Mouse (Mus musculus): ENCODE results near the gene Nup107. TPM values are rescaled to one million over a fixed set of nuclear protein-coding genes. Genes with fewer than 3 reads are reported as not detected.
"Not testable (repeated sequence)": the region's sequence is repeated elsewhere in the genome, so short reads cannot be mapped to it uniquely, and the experiment has no call there.

Gene Nup107
- polyA plus RNA-seq, 1 experiment from 2014 or later = 95.1 TPM

GRCm38 (mm10) chr10:117724804-117725361, 67.6 kb downstream of the Nup107 start:
- Histone ChIP-seq H3K4me2 (no peak overlapping the region), H3K9me3 (ENCODE audit: control insufficient read depth, low read length) (no peaks in the 10 kb centered on the region), H3K27me3 (ENCODE audit: control insufficient read depth, insufficient read depth, low read length) (no peaks in the 10 kb centered on the region), H3K9ac (ENCODE audit: low read length) (no peak overlapping the region), H3K4me1 (ENCODE audit: control insufficient read depth, insufficient read depth, low read length) (no peaks in the 10 kb centered on the region), H3K4me3 (ENCODE audit: low read depth, low read length) (no peak overlapping the region), H3K27ac (ENCODE audit: low read depth, low read length) (no peak overlapping the region), H3K36me3 (ENCODE audit: control insufficient read depth, insufficient read depth, low read length) (no peaks in the 10 kb centered on the region)
- WGBS = 91% methylated on average over 3 of the region's 3 CpGs
- DNase-seq (ENCODE audit: low spot score, missing footprints) = no peak
- ATAC-seq (ENCODE audit: low FRiP score) = no peak

DNA sequence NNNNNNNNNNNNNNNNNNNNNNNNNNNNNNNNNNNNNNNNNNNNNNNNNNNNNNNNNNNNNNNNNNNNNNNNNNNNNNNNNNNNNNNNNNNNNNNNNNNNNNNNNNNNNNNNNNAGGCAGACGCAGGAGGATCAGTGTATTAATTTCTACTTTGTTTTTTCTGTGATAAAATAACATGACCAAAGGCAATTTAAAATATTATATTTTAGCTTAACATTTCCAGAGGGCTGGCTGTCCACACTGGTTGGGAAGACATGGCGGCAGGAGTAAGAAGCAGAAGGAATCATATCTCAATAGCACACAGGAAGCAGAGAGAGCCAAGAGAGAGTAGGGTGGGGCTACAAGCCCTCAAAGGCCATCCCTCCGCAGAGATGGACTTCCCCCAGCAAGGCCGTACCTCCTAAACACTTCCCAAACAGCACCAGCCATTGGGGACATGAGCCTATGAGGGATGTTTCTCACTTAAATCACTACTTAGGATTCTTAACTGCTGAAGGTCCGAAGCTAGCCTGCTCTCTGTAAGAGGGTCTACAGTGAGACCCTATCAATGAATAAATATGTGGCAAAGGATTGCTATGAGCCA, 68.3 kb downstream of the Nup107 start:
- no peak for ATAC-seq (ENCODE audit: low FRiP score)
- no peak overlapping the region for H3K4me3 ChIP-seq (ENCODE audit: low read depth, low read length)
- no peak overlapping the region for H3K4me2 ChIP-seq

GRCm38 (mm10) chr10:117718161-117719119, 74.1 kb downstream of the Nup107 start:
- H3K9ac ChIP-seq (ENCODE audit: low read length) = no peak overlapping the region
- no peak overlapping the region for H3K4me2 ChIP-seq
- H3K4me1 ChIP-seq (ENCODE audit: control insufficient read depth, insufficient read depth, low read length) = no peaks in the 10 kb centered on the region
- H3K36me3 ChIP-seq (ENCODE audit: control insufficient read depth, insufficient read depth, low read length) = no peaks in the 10 kb centered on the region
- no peak overlapping the region for H3K4me3 ChIP-seq (ENCODE audit: low read depth, low read length)
- H3K9me3 ChIP-seq (ENCODE audit: control insufficient read depth, low read length) = no peaks in the 10 kb centered on the region
- ATAC-seq (ENCODE audit: low FRiP score) = no peak
- H3K27ac ChIP-seq (ENCODE audit: low read depth, low read length) = no peak overlapping the region
- 73% methylated on average over 19 of the region's 19 CpGs for WGBS
- DNase-seq (ENCODE audit: low spot score, missing footprints) = no peak
- H3K27me3 ChIP-seq (ENCODE audit: control insufficient read depth, insufficient read depth, low read length) = no peaks in the 10 kb centered on the region

More for the DNA sequence above, 68.3 kb downstream of the Nup107 start:
- Histone ChIP-seq H3K9me3 (ENCODE audit: control insufficient read depth, low read length) (no peaks in the 10 kb centered on the region), H3K27me3 (ENCODE audit: control insufficient read depth, insufficient read depth, low read length) (no peaks in the 10 kb centered on the region), H3K4me1 (ENCODE audit: control insufficient read depth, insufficient read depth, low read length) (no peaks in the 10 kb centered on the region), H3K36me3 (ENCODE audit: control insufficient read depth, insufficient read depth, low read length) (no peaks in the 10 kb centered on the region), H3K27ac (ENCODE audit: low read depth, low read length) (no peak overlapping the region), H3K9ac (ENCODE audit: low read length) (no peak overlapping the region)
- no peak for DNase-seq (ENCODE audit: low spot score, missing footprints)
- 85% methylated on average over 5 of the region's 5 CpGs for WGBS

- Histone ChIP-seq H3K27me3 (ENCODE audit: control insufficient read depth, insufficient read depth, low read length) (no peaks in the 10 kb centered on the region), H3K4me2 (no peak overlapping the region), H3K9me3 (ENCODE audit: control insufficient read depth, low read length) (no peaks in the 10 kb centered on the region), H3K27ac (ENCODE audit: low read depth, low read length) (no peak overlapping the region), H3K9ac (ENCODE audit: low read length) (no peak overlapping the region), H3K36me3 (ENCODE audit: control insufficient read depth, insufficient read depth, low read length) (no peaks in the 10 kb centered on the region), H3K4me3 (ENCODE audit: low read depth, low read length) (no peak overlapping the region), H3K4me1 (ENCODE audit: control insufficient read depth, insufficient read depth, low read length) (no peaks in the 10 kb centered on the region)
- DNase-seq (ENCODE audit: low spot score, missing footprints) = no peak
- ATAC-seq (ENCODE audit: low FRiP score) = no peak
- 22% methylated on average over 4 of the region's 4 CpGs for WGBS
These were observed 74.9 kb downstream of the Nup107 start for GRCm38 (mm10) chr10:117717583-117717982.

DNA sequence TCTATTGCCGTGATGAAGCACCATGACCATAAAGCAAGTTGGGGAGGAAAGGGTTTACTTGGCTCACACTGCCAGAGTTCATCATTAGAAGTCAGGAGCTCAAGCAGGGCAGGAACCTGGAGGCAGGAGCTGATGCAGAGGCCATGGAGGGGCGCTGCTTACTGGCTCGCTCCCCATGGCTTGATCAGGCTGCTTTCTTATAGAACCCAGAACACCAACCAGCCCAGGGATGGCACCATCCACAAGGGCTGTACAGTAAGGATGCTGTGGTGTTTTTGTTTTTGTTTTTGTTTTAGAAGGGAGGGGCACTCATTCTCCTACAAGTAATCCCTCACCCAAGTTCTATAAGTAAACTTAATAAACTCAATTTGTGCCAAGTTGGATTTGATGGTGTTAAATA, 75.8 kb downstream of the Nup107 start:
- no peak overlapping the region for H3K4me3 ChIP-seq (ENCODE audit: low read depth, low read length)
- no peak overlapping the region for H3K27ac ChIP-seq (ENCODE audit: low read depth, low read length)
- no peaks in the 10 kb centered on the region for H3K36me3 ChIP-seq (ENCODE audit: control insufficient read depth, insufficient read depth, low read length)
- H3K9me3 ChIP-seq (ENCODE audit: control insufficient read depth, low read length) = no peaks in the 10 kb centered on the region
- ATAC-seq (ENCODE audit: low FRiP score) = no peak
- no peak overlapping the region for H3K9ac ChIP-seq (ENCODE audit: low read length)
- no peaks in the 10 kb centered on the region for H3K27me3 ChIP-seq (ENCODE audit: control insufficient read depth, insufficient read depth, low read length)
- no peaks in the 10 kb centered on the region for H3K4me1 ChIP-seq (ENCODE audit: control insufficient read depth, insufficient read depth, low read length)
- no peak for DNase-seq (ENCODE audit: low spot score, missing footprints)
- H3K4me2 ChIP-seq = no peak overlapping the region
- WGBS = 86% methylated on average over 3 of the region's 3 CpGs

DNA sequence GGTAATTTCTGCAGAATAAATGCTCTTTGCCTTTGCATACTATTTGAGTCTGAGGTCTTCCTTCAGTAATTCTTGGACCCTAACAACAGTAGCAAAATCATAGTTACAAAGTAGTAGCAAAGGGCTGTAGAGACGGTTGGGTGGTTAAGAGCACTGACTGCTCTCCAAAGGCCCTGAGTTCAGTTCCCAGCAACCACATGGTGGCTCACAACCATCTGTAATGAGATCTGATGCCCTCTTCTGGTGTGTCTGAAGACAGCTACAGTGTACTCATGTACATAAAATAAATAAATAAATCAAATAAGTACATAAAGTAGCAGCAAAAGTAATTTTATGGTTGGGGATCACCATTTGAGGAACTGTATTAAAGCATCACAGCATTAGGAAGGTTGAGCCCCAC, 76.9 kb downstream of the Nup107 start:
- ATAC-seq (ENCODE audit: low FRiP score) = not testable (repeated sequence)

DNA sequence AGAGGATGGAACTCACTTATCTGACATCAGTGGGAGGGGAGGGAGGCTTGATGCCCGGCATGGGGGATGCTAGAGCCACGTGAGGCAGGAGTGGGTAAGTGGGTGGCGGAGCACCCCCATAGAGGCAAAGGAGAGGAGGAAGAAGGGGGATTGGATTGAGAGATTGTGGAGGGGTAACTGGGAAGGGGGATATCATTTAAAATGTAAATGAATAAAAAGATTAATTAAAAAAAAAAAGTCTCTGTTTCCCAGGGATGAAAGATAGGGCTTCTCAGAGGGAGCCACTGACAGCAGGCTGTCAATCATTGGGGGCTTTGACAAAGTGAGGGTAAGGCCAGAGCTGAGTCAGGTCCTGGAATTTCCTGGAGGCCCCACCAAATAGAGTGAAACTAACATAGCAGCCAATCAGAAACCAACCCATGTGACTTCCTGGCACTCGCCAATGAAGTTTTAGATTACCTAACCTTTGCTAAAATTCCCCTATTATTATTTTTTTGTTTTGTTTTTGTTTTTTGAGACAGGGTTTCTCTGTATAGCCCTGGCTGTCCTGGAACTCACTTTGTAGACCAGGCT, 77.5 kb downstream of the Nup107 start:
- Histone ChIP-seq H3K9ac (ENCODE audit: low read length) (no peak overlapping the region), H3K4me1 (ENCODE audit: control insufficient read depth, insufficient read depth, low read length) (peaks cover 3% of the 10 kb centered on the region; the same call in 1 of the 2 replicates), H3K27ac (ENCODE audit: low read depth, low read length) (no peak overlapping the region), H3K36me3 (ENCODE audit: control insufficient read depth, insufficient read depth, low read length) (no peaks in the 10 kb centered on the region), H3K27me3 (ENCODE audit: control insufficient read depth, insufficient read depth, low read length) (no peaks in the 10 kb centered on the region), H3K9me3 (ENCODE audit: control insufficient read depth, low read length) (no peaks in the 10 kb centered on the region), H3K4me3 (ENCODE audit: low read depth, low read length) (no peak overlapping the region), H3K4me2 (no peak overlapping the region)
- ATAC-seq (ENCODE audit: low FRiP score) (no peak), DNase-seq (ENCODE audit: low spot score, missing footprints) (no peak)
- 83% methylated on average over 4 of the region's 4 CpGs for WGBS

More for the DNA sequence above, 76.9 kb downstream of the Nup107 start:
- H3K27ac ChIP-seq (ENCODE audit: low read depth, low read length); H3K4me3 ChIP-seq (ENCODE audit: low read depth, low read length); DNase-seq (ENCODE audit: low spot score, missing footprints); H3K9me3 ChIP-seq (ENCODE audit: control insufficient read depth, low read length); H3K27me3 ChIP-seq (ENCODE audit: control insufficient read depth, insufficient read depth, low read length); H3K4me2 ChIP-seq; H3K4me1 ChIP-seq (ENCODE audit: control insufficient read depth, insufficient read depth, low read length); H3K9ac ChIP-seq (ENCODE audit: low read length); H3K36me3 ChIP-seq (ENCODE audit: control insufficient read depth, insufficient read depth, low read length): not testable (repeated sequence)
- WGBS = 95% methylated on average over 1 of the region's 1 CpGs

DNA sequence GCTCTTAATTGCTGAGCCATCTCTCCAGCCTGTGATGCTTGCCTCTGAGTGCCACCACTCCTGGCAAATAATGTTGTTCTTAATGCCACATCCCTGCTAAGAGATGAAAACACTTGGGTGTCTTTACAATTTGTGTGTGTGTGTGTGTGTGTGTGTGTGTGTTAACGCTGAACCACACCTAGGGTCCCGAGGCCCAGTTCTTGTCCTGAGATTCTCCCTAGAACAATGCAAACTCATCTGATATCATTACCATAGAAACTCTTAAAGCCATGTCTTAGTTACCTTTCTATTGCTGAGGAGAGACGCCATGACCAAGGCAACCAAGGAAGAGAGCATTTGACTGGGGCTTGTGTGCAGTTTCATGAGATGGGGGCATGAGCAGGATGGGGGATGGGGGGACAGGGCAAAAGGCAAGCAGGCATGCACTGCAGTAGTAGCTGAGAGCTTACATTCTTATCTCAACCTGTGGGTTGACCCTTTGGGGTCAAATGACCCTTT, 78.4 kb downstream of the Nup107 start:
- Histone ChIP-seq H3K9me3 (ENCODE audit: control insufficient read depth, low read length) (no peaks in the 10 kb centered on the region), H3K4me2 (no peak overlapping the region), H3K27me3 (ENCODE audit: control insufficient read depth, insufficient read depth, low read length) (no peaks in the 10 kb centered on the region), H3K36me3 (ENCODE audit: control insufficient read depth, insufficient read depth, low read length) (no peaks in the 10 kb centered on the region), H3K27ac (ENCODE audit: low read depth, low read length) (no peak overlapping the region), H3K4me1 (ENCODE audit: control insufficient read depth, insufficient read depth, low read length) (peaks cover 8% of the 10 kb centered on the region; the same call in 1 of the 2 replicates), H3K4me3 (ENCODE audit: low read depth, low read length) (no peak overlapping the region), H3K9ac (ENCODE audit: low read length) (no peak overlapping the region)
- DNase-seq (ENCODE audit: low spot score, missing footprints) (no peak), ATAC-seq (ENCODE audit: low FRiP score) (no peak)
- 83% methylated on average over 3 of the region's 3 CpGs for WGBS

Measured in midbrain, embryonic 11.5 days (tissue).